Mouse (Mus musculus): ENCODE results near the gene Rtkn. TPM values are rescaled to one million over a fixed set of nuclear protein-coding genes. Genes with fewer than 3 reads are reported as not detected.
A peak's percentile ranks its signal among the peaks of the same experiment; 100 is the strongest.

The Rtkn gene
- total and polyA plus RNA-seq, 3 experiments: 0.47 to 1.3 (median 0.68) TPM

GRCm38 (mm10) chr6:83121863-83122710, 13.2 kb upstream of the Rtkn start:
- no peaks in the 10 kb centered on the region for H3K79me2 ChIP-seq (replicated peaks; ENCODE audit: control insufficient read depth, extremely low read depth, insufficient read depth, poor library complexity, severe bottlenecking)
- TF ChIP-seq RCOR1 (conservative IDR thresholded peaks at IDR 0.05; ENCODE audit: low read depth, low read length) (no peak), POLR2AphosphoS2 (IDR thresholded peaks at IDR 0.05; ENCODE audit: low read depth, low read length) (no peak), CTCF (conservative IDR thresholded peaks at IDR 0.05 in 1 of 2, IDR thresholded peaks at IDR 0.05 in 1 of 2; ENCODE audit: low read depth in 2 of 2, low read length in 2 of 2) (no peak), CHD2 (IDR thresholded peaks at IDR 0.05; ENCODE audit: low read length) (no peak), MAZ (IDR thresholded peaks at IDR 0.05; ENCODE audit: low read depth, low read length) (no peak), TCF12 (IDR thresholded peaks at IDR 0.05; ENCODE audit: low read depth, low read length) (no peak)
- dilution Hi-C loops (cut with MboI; ENCODE audit: extremely low pct_ligation_motif_present, extremely low pct_unique_long_range_greater_than_20kb, low sequenced_read_pairs) (no loop called here), in situ Hi-C loops (cut with MboI; ENCODE audit: low pct_ligation_motif_present, low pct_unique_long_range_greater_than_20kb, low sequenced_read_pairs) (no loop called here)
- peak overlapping the region; percentile 81 for H3K4me2 ChIP-seq (ENCODE audit: insufficient read depth, low read depth, poor library complexity, severe bottlenecking)
- DNase-seq (ENCODE audit: extremely low read depth): no peak
- H3K4me1 ChIP-seq (ENCODE audit: control insufficient read depth in 1 of 2, insufficient read depth in 2 of 2): peaks cover 21 to 70% of the 10 kb centered on the region in 2 experiments
- peaks cover 15 to 32% of the 10 kb centered on the region in 2 experiments for H3K36me3 ChIP-seq (replicated peaks in 1 of 2; ENCODE audit: control insufficient read depth in 1 of 2, insufficient read depth in 1 of 2, low read length in 1 of 2)
- peak overlapping the region; percentile 59 to 67 (median 63) for H3K4me3 ChIP-seq (replicated peaks in 1 of 3; ENCODE audit: low read depth in 2 of 3, low read length in 2 of 3, poor library complexity in 1 of 3)
- H3K9ac ChIP-seq (ENCODE audit: insufficient read depth, low read depth): peak overlapping the region; percentile 46; the same call in 1 of the 2 replicates
- 0 out of 2 replicates have a peak overlapping the region, but pooled peaks have one; percentile 5 for H3K27ac ChIP-seq (ENCODE audit: insufficient read depth, low read depth)
- no peaks in the 10 kb centered on the region for H3K9me3 ChIP-seq (replicated peaks; ENCODE audit: low read length)
- no peaks in the 10 kb centered on the region for H3K27me3 ChIP-seq (replicated peaks)

DNA sequence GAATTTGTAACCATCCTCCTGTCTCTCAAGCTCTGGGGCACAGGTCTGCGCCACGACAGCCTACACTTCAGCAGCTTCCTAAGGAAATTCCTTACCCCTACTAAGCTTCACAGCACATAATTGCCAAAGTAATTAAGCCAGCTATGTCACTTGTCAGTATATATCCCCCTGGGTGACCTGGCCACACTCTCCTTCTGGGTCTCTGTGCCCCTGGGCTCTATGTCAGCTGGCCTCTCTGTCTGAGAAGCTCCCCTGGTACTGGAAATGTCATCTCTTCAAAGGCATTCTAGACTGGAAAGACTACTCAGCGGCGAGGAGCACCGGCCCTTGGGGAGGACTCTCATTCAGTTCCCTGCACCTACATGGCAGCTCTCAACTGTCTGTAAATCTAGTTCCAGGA, 12.3 kb upstream of the Rtkn start:
- no peak overlapping the region for H3K9ac ChIP-seq (ENCODE audit: insufficient read depth, low read depth)
- H3K4me3 ChIP-seq (replicated peaks in 1 of 3; ENCODE audit: low read depth in 2 of 3, low read length in 2 of 3, poor library complexity in 1 of 3): no peak overlapping the region
- no peak for DNase-seq (ENCODE audit: extremely low read depth)
- no peak for TF ChIP-seq MXI1 (IDR thresholded peaks at IDR 0.05; ENCODE audit: low read depth, low read length)
- TF ChIP-seq RAD21 (IDR thresholded peaks at IDR 0.05; ENCODE audit: low read depth, low read length): no peak
- no peak for TF ChIP-seq NELFE (IDR thresholded peaks at IDR 0.05; ENCODE audit: low read depth, low read length)
- no peak for TF ChIP-seq TBP (conservative IDR thresholded peaks at IDR 0.05; ENCODE audit: low read depth, low read length)
- TF ChIP-seq MYC (IDR thresholded peaks at IDR 0.05; ENCODE audit: low read depth, low read length): no peak
- no peak for TF ChIP-seq ZNF384 (IDR thresholded peaks at IDR 0.05; ENCODE audit: low read depth, low read length)
- no peak for TF ChIP-seq JUND (conservative IDR thresholded peaks at IDR 0.05; ENCODE audit: low read depth, low read length)
- no peak for TF ChIP-seq SMC3 (IDR thresholded peaks at IDR 0.05; ENCODE audit: low read depth, low read length)
- no peak for TF ChIP-seq CTCF (conservative IDR thresholded peaks at IDR 0.05 in 1 of 2, IDR thresholded peaks at IDR 0.05 in 1 of 2; ENCODE audit: low read depth in 2 of 2, low read length in 2 of 2)
- no peak for TF ChIP-seq SIN3A (IDR thresholded peaks at IDR 0.05; ENCODE audit: low read length)
- no peak for TF ChIP-seq ZC3H11A (IDR thresholded peaks at IDR 0.05; ENCODE audit: low read depth, low read length)
- TF ChIP-seq ELF1 (IDR thresholded peaks at IDR 0.05; ENCODE audit: low read depth, low read length): no peak
- TF ChIP-seq RCOR1 (conservative IDR thresholded peaks at IDR 0.05; ENCODE audit: low read depth, low read length): no peak
- TF ChIP-seq EP300 (IDR thresholded peaks at IDR 0.05; ENCODE audit: low read length): no peak
- peaks cover 7 to 23% of the 10 kb centered on the region in 2 experiments for H3K36me3 ChIP-seq (replicated peaks in 1 of 2; ENCODE audit: control insufficient read depth in 1 of 2, insufficient read depth in 1 of 2, low read length in 1 of 2)
- in situ Hi-C loops (cut with MboI; ENCODE audit: low pct_ligation_motif_present, low pct_unique_long_range_greater_than_20kb, low sequenced_read_pairs): no loop called here
- no peak overlapping the region for H3K27ac ChIP-seq (ENCODE audit: insufficient read depth, low read depth)
- H3K9me3 ChIP-seq (replicated peaks; ENCODE audit: low read length): no peaks in the 10 kb centered on the region
- dilution Hi-C loops (cut with MboI; ENCODE audit: extremely low pct_ligation_motif_present, extremely low pct_unique_long_range_greater_than_20kb, low sequenced_read_pairs): no loop called here
- H3K27me3 ChIP-seq (replicated peaks): no peaks in the 10 kb centered on the region
- no peak overlapping the region for H3K4me2 ChIP-seq (ENCODE audit: insufficient read depth, low read depth, poor library complexity, severe bottlenecking)
- peaks cover 17 to 61% of the 10 kb centered on the region in 2 experiments for H3K4me1 ChIP-seq (ENCODE audit: control insufficient read depth in 1 of 2, insufficient read depth in 2 of 2)
- no peaks in the 10 kb centered on the region for H3K79me2 ChIP-seq (replicated peaks; ENCODE audit: control insufficient read depth, extremely low read depth, insufficient read depth, poor library complexity, severe bottlenecking)

Data from CH12.LX (cell line).